Mouse (Mus musculus) spleen, postnatal 14 days (tissue): ENCODE data around the gene Gm20823.
"Not testable (repeated sequence)": the region's sequence is repeated elsewhere in the genome, so short reads cannot be mapped to it uniquely, and the experiment has no call there.

Source experiments
- DNase-seq, 2 experiments: peaks; one replicate each; pipeline ENCODE4 v3.0.0; 2021 to 2022; ENCODE audit warnings: low spot score in 2 of 2

Gene Gm20823

GRCm38 (mm10) chrY:62464745-62465144, at the start of gene Gm20823:
Gene Gm20823 (minus strand): TSS chrY:62464845.
- DNase-seq: not testable (repeated sequence)
